Mouse (Mus musculus): ENCODE measurements at regions not wholly inside any gene's neighbourhood (a gene's known extent, or its start where the extent isn't known, plus 50 kb on each side); places are given as distances from the start of the nearest gene placed in this dataset.

- no peak for DNase-seq
- no peak for TF ChIP-seq CTCF (IDR thresholded peaks at IDR 0.05; ENCODE audit: borderline replicate concordance, insufficient read depth, low read depth, low read length)
- Histone ChIP-seq H3K4me3 (replicated peaks; ENCODE audit: insufficient read depth, low read depth, low read length) (no peak overlapping the region), H3K4me1 (ENCODE audit: control insufficient read depth, insufficient read depth, low read length) (no peaks in the 10 kb centered on the region), H3K27ac (ENCODE audit: insufficient read depth, low read length) (no peak overlapping the region), H3K27me3 (ENCODE audit: control insufficient read depth, insufficient read depth, low read length) (no peaks in the 10 kb centered on the region)
- 85% methylated on average over 9 of the region's 9 CpGs for WGBS
These were observed 173.6 kb downstream of the Mreg start for GRCm38 (mm10) chr1:72038518-72038917.

GRCm38 (mm10) chr1:72036600-72036999 is 175.5 kb downstream of the Mreg start:
- H3K27ac ChIP-seq (ENCODE audit: insufficient read depth, low read length), result no peak overlapping the region

GRCm38 (mm10) chr1:72036141-72036540 is 176.0 kb downstream of the Mreg start:
- TF ChIP-seq CTCF (IDR thresholded peaks at IDR 0.05; ENCODE audit: borderline replicate concordance, insufficient read depth, low read depth, low read length) (no peak), POLR2A (IDR thresholded peaks at IDR 0.05; ENCODE audit: borderline replicate concordance, insufficient read depth, low read length) (no peak)
- Histone ChIP-seq H3K4me1 (ENCODE audit: control insufficient read depth, insufficient read depth, low read length) (no peaks in the 10 kb centered on the region), H3K27me3 (ENCODE audit: control insufficient read depth, insufficient read depth, low read length) (no peaks in the 10 kb centered on the region), H3K4me3 (replicated peaks; ENCODE audit: insufficient read depth, low read depth, low read length) (no peak overlapping the region), H3K27ac (ENCODE audit: insufficient read depth, low read length) (no peak overlapping the region)
- DNase-seq, result no peak
- WGBS, result 47% methylated on average over 5 of the region's 5 CpGs

More at GRCm38 (mm10) chr1:72036600-72036999, 175.5 kb downstream of the Mreg start:
- Histone ChIP-seq H3K4me1 (ENCODE audit: control insufficient read depth, insufficient read depth, low read length) (no peaks in the 10 kb centered on the region), H3K4me3 (replicated peaks; ENCODE audit: insufficient read depth, low read depth, low read length) (no peak overlapping the region), H3K27me3 (ENCODE audit: control insufficient read depth, insufficient read depth, low read length) (no peaks in the 10 kb centered on the region)
- no peak for TF ChIP-seq POLR2A (IDR thresholded peaks at IDR 0.05; ENCODE audit: borderline replicate concordance, insufficient read depth, low read length)
- TF ChIP-seq CTCF (IDR thresholded peaks at IDR 0.05; ENCODE audit: borderline replicate concordance, insufficient read depth, low read depth, low read length), result no peak
- 81% methylated on average over 5 of the region's 5 CpGs for WGBS
- DNase-seq, result no peak

GRCm38 (mm10) chr1:72033941-72034340 is 178.2 kb downstream of the Mreg start:
- Histone ChIP-seq H3K4me1 (ENCODE audit: control insufficient read depth, insufficient read depth, low read length) (no peaks in the 10 kb centered on the region), H3K4me3 (replicated peaks; ENCODE audit: insufficient read depth, low read depth, low read length) (no peak overlapping the region), H3K27me3 (ENCODE audit: control insufficient read depth, insufficient read depth, low read length) (no peaks in the 10 kb centered on the region), H3K27ac (ENCODE audit: insufficient read depth, low read length) (no peak overlapping the region)
- no peak for TF ChIP-seq POLR2A (IDR thresholded peaks at IDR 0.05; ENCODE audit: borderline replicate concordance, insufficient read depth, low read length)
- TF ChIP-seq CTCF (IDR thresholded peaks at IDR 0.05; ENCODE audit: borderline replicate concordance, insufficient read depth, low read depth, low read length), result no peak
- DNase-seq, result no peak
- WGBS, result 85% methylated on average over 2 of the region's 2 CpGs

- WGBS, result 25% methylated on average over 4 of the region's 4 CpGs
- TF ChIP-seq POLR2A (IDR thresholded peaks at IDR 0.05; ENCODE audit: borderline replicate concordance, insufficient read depth, low read length) (no peak), CTCF (IDR thresholded peaks at IDR 0.05; ENCODE audit: borderline replicate concordance, insufficient read depth, low read depth, low read length) (no peak)
- Histone ChIP-seq H3K27me3 (ENCODE audit: control insufficient read depth, insufficient read depth, low read length) (no peaks in the 10 kb centered on the region), H3K4me3 (replicated peaks; ENCODE audit: insufficient read depth, low read depth, low read length) (no peak overlapping the region), H3K27ac (ENCODE audit: insufficient read depth, low read length) (no peak overlapping the region), H3K4me1 (ENCODE audit: control insufficient read depth, insufficient read depth, low read length) (no peaks in the 10 kb centered on the region)
- no peak for DNase-seq
These were observed 179.9 kb downstream of the Mreg start for GRCm38 (mm10) chr1:72032214-72032613.

- Histone ChIP-seq H3K27ac (ENCODE audit: insufficient read depth, low read length) (no peak overlapping the region), H3K4me1 (ENCODE audit: control insufficient read depth, insufficient read depth, low read length) (no peaks in the 10 kb centered on the region), H3K27me3 (ENCODE audit: control insufficient read depth, insufficient read depth, low read length) (no peaks in the 10 kb centered on the region), H3K4me3 (replicated peaks; ENCODE audit: insufficient read depth, low read depth, low read length) (no peak overlapping the region)
- TF ChIP-seq CTCF (IDR thresholded peaks at IDR 0.05; ENCODE audit: borderline replicate concordance, insufficient read depth, low read depth, low read length), result no peak
- TF ChIP-seq POLR2A (IDR thresholded peaks at IDR 0.05; ENCODE audit: borderline replicate concordance, insufficient read depth, low read length), result no peak
- 68% methylated on average over 8 of the region's 8 CpGs for WGBS
- DNase-seq, result no peak
These were observed 181.2 kb downstream of the Mreg start for GRCm38 (mm10) chr1:72030763-72031405.

- DNase-seq, result no peak
- no peak overlapping the region for H3K4me3 ChIP-seq (replicated peaks; ENCODE audit: insufficient read depth, low read depth, low read length)
- no peak overlapping the region for H3K27ac ChIP-seq (ENCODE audit: insufficient read depth, low read length)
- H3K4me1 ChIP-seq (ENCODE audit: control insufficient read depth, insufficient read depth, low read length), result no peaks in the 10 kb centered on the region
- H3K27me3 ChIP-seq (ENCODE audit: control insufficient read depth, insufficient read depth, low read length), result no peaks in the 10 kb centered on the region
- TF ChIP-seq CTCF (IDR thresholded peaks at IDR 0.05; ENCODE audit: borderline replicate concordance, insufficient read depth, low read depth, low read length) (no peak), POLR2A (IDR thresholded peaks at IDR 0.05; ENCODE audit: borderline replicate concordance, insufficient read depth, low read length) (no peak)
- WGBS, result 90% methylated on average over 6 of the region's 6 CpGs
These were observed 182.5 kb downstream of the Mreg start for GRCm38 (mm10) chr1:72029625-72030024.

- Histone ChIP-seq H3K4me1 (ENCODE audit: control insufficient read depth, insufficient read depth, low read length) (no peaks in the 10 kb centered on the region), H3K27ac (ENCODE audit: insufficient read depth, low read length) (no peak overlapping the region), H3K4me3 (replicated peaks; ENCODE audit: insufficient read depth, low read depth, low read length) (no peak overlapping the region), H3K27me3 (ENCODE audit: control insufficient read depth, insufficient read depth, low read length) (no peaks in the 10 kb centered on the region)
- TF ChIP-seq CTCF (IDR thresholded peaks at IDR 0.05; ENCODE audit: borderline replicate concordance, insufficient read depth, low read depth, low read length) (no peak), POLR2A (IDR thresholded peaks at IDR 0.05; ENCODE audit: borderline replicate concordance, insufficient read depth, low read length) (no peak)
- WGBS, result 94% methylated on average over 4 of the region's 4 CpGs
- DNase-seq, result no peak
These were observed 185.2 kb downstream of the Mreg start for GRCm38 (mm10) chr1:72026861-72027260.
